Mouse (Mus musculus) heart, embryonic 10.5 days (tissue): ENCODE data around the gene Znhit3. TPM values are rescaled to one million over a fixed set of nuclear protein-coding genes. Genes with fewer than 3 reads are reported as not detected.

Source experiments
- DNase-seq: peaks from one replicate; pipeline ENCODE4 v3.0.0-alpha.2; 2017; ENCODE audit warnings: low spot score
- H3K27ac ChIP-seq: fragments of 300-500 bp; sonication (generic); 2 replicates; pipeline ENCODE4 v1.5.1; 2016; ENCODE audit warnings: mild to moderate bottlenecking
- H3K27me3 ChIP-seq: fragments of 300-500 bp; sonication (generic); 2 replicates; pipeline ENCODE4 v1.6.1; 2016; ENCODE audit warnings: mild to moderate bottlenecking; ENCODE audit not compliant: poor library complexity, insufficient read depth, severe bottlenecking
- H3K36me3 ChIP-seq: fragments of 300-500 bp; sonication (generic); 2 replicates; pipeline ENCODE4 v1.6.1; 2016; ENCODE audit warnings: mild to moderate bottlenecking, moderate library complexity
- H3K4me1 ChIP-seq: fragments of 300-500 bp; sonication (generic); 2 replicates; pipeline ENCODE4 v1.6.1; 2016; ENCODE audit warnings: mild to moderate bottlenecking
- H3K4me3 ChIP-seq: fragments of 300-500 bp; sonication (generic); 2 replicates; pipeline ENCODE4 v1.5.1; 2016; ENCODE audit warnings: mild to moderate bottlenecking, moderate library complexity
- H3K9me3 ChIP-seq: fragments of 300-500 bp; sonication (generic); 2 replicates; pipeline ENCODE4 v1.6.1; 2016; ENCODE audit warnings: mild to moderate bottlenecking, moderate library complexity
- WGBS: fragments of 180-500 bp; shearing (Covaris S2); methylation state at CpG from one replicate; pipeline ENCODE4 v1.1.7; 2016; 5-methylcytosine and 5-hydroxymethylcytosine counted together
- polyA plus RNA-seq: library from polyadenylated mRNA; unstranded; fragments of >200 nt; fragmentation: Nextera tagmentation; extraction: Ambion mirVana; gene quantifications from 2 replicates; pipeline ENCODE4 v1.2.1, GENCODE M21; 2016

Znhit3 gene
- polyA plus RNA-seq, 1 experiment from 2014 or later, result 78.2 TPM

GRCm38 (mm10) chr11:84948526-84948925 lies 32.4 kb upstream of the Znhit3 start:
- H3K4me3 ChIP-seq, result no peak overlapping the region
- peaks cover 14% of the 10 kb centered on the region; the same call in 1 of the 2 replicates for H3K27me3 ChIP-seq
- no peak for DNase-seq
- peaks cover 21% of the 10 kb centered on the region for H3K4me1 ChIP-seq
- no peaks in the 10 kb centered on the region for H3K36me3 ChIP-seq
- no peak overlapping the region for H3K27ac ChIP-seq
- H3K9me3 ChIP-seq, result no peaks in the 10 kb centered on the region
- WGBS, result 51% methylated on average over 3 of the region's 3 CpGs

- Histone ChIP-seq H3K4me1 (peaks cover 23% of the 10 kb centered on the region), H3K36me3 (no peaks in the 10 kb centered on the region), H3K27me3 (peaks cover 14% of the 10 kb centered on the region; the same call in 1 of the 2 replicates), H3K9me3 (no peaks in the 10 kb centered on the region), H3K4me3 (no peak overlapping the region), H3K27ac (no peak overlapping the region)
- no peak for DNase-seq
- WGBS, result 59% methylated on average over 3 of the region's 3 CpGs
Observed at GRCm38 (mm10) chr11:84948114-84948513, 31.9 kb upstream of the Znhit3 start.

- 79% methylated on average over 6 of the region's 6 CpGs for WGBS
- no peak overlapping the region for H3K27ac ChIP-seq
- peaks cover 14% of the 10 kb centered on the region; the same call in 1 of the 2 replicates for H3K27me3 ChIP-seq
- no peaks in the 10 kb centered on the region for H3K36me3 ChIP-seq
- H3K9me3 ChIP-seq, result no peaks in the 10 kb centered on the region
- H3K4me1 ChIP-seq, result peaks cover 23% of the 10 kb centered on the region
- no peak for DNase-seq
- H3K4me3 ChIP-seq, result no peak overlapping the region
Observed at GRCm38 (mm10) chr11:84947206-84947605, 31.0 kb upstream of the Znhit3 start.

GRCm38 (mm10) chr11:84945841-84946240 lies 29.7 kb upstream of the Znhit3 start:
- no peak for DNase-seq
- 45% methylated on average over 3 of the region's 3 CpGs for WGBS

GRCm38 (mm10) chr11:84944639-84945435 lies 28.7 kb upstream of the Znhit3 start:
- Histone ChIP-seq H3K4me1 (peaks cover 23% of the 10 kb centered on the region), H3K9me3 (no peaks in the 10 kb centered on the region), H3K36me3 (no peaks in the 10 kb centered on the region), H3K27ac (no peak overlapping the region), H3K4me3 (no peak overlapping the region), H3K27me3 (peaks cover 14% of the 10 kb centered on the region; the same call in 1 of the 2 replicates)
- 2% methylated on average over 12 of the region's 12 CpGs for WGBS
- DNase-seq, result no peak

More at GRCm38 (mm10) chr11:84945841-84946240, 29.7 kb upstream of the Znhit3 start:
- H3K4me3 ChIP-seq, result no peak overlapping the region
- H3K27ac ChIP-seq, result no peak overlapping the region
- no peaks in the 10 kb centered on the region for H3K36me3 ChIP-seq
- no peaks in the 10 kb centered on the region for H3K9me3 ChIP-seq
- peaks cover 14% of the 10 kb centered on the region; the same call in 1 of the 2 replicates for H3K27me3 ChIP-seq
- peaks cover 23% of the 10 kb centered on the region for H3K4me1 ChIP-seq

GRCm38 (mm10) chr11:84943948-84944347 lies 27.8 kb upstream of the Znhit3 start:
- Histone ChIP-seq H3K9me3 (no peaks in the 10 kb centered on the region), H3K27ac (no peak overlapping the region), H3K36me3 (no peaks in the 10 kb centered on the region), H3K27me3 (peaks cover 14% of the 10 kb centered on the region; the same call in 1 of the 2 replicates), H3K4me3 (peak overlapping the region; percentile 37), H3K4me1 (peaks cover 23% of the 10 kb centered on the region)
- DNase-seq, result peak; percentile 90
- WGBS, result under 1% methylated on average over 15 of the region's 15 CpGs

- no peaks in the 10 kb centered on the region for H3K36me3 ChIP-seq
- 83% methylated on average over 10 of the region's 10 CpGs for WGBS
- H3K4me1 ChIP-seq, result peaks cover 18% of the 10 kb centered on the region
- no peak overlapping the region for H3K4me3 ChIP-seq
- H3K9me3 ChIP-seq, result no peaks in the 10 kb centered on the region
- no peak for DNase-seq
- H3K27me3 ChIP-seq, result peaks cover 12% of the 10 kb centered on the region; the same call in 1 of the 2 replicates
- no peak overlapping the region for H3K27ac ChIP-seq
Observed at GRCm38 (mm10) chr11:84940140-84940539, 24.0 kb upstream of the Znhit3 start.

GRCm38 (mm10) chr11:84939508-84940053 lies 23.4 kb upstream of the Znhit3 start:
- H3K4me1 ChIP-seq, result peaks cover 13% of the 10 kb centered on the region
- no peak overlapping the region for H3K4me3 ChIP-seq
- H3K36me3 ChIP-seq, result no peaks in the 10 kb centered on the region
- 60% methylated on average over 8 of the region's 8 CpGs for WGBS
- H3K27ac ChIP-seq, result no peak overlapping the region
- H3K9me3 ChIP-seq, result no peaks in the 10 kb centered on the region
- DNase-seq, result no peak
- peaks cover 7% of the 10 kb centered on the region; the same call in 1 of the 2 replicates for H3K27me3 ChIP-seq

- Histone ChIP-seq H3K4me1 (no peaks in the 10 kb centered on the region), H3K27ac (no peak overlapping the region), H3K9me3 (no peaks in the 10 kb centered on the region), H3K36me3 (no peaks in the 10 kb centered on the region), H3K27me3 (no peaks in the 10 kb centered on the region), H3K4me3 (no peak overlapping the region)
- DNase-seq, result no peak
- WGBS, result 12% methylated on average over 6 of the region's 6 CpGs
Observed at GRCm38 (mm10) chr11:84932261-84932660, 16.1 kb upstream of the Znhit3 start.

GRCm38 (mm10) chr11:84920981-84921380 lies 4.8 kb upstream of the Znhit3 start:
- Histone ChIP-seq H3K36me3 (no peaks in the 10 kb centered on the region), H3K4me3 (no peak overlapping the region), H3K27ac (no peak overlapping the region), H3K9me3 (no peaks in the 10 kb centered on the region), H3K27me3 (no peaks in the 10 kb centered on the region), H3K4me1 (0 out of 2 replicates have a peak, but pooled peaks cover 13% of the 10 kb centered on the region)
- WGBS, result 78% methylated on average over 8 of the region's 8 CpGs
- no peak for DNase-seq

GRCm38 (mm10) chr11:84919951-84920350 lies 3.8 kb upstream of the Znhit3 start:
- no peaks in the 10 kb centered on the region for H3K9me3 ChIP-seq
- no peaks in the 10 kb centered on the region for H3K36me3 ChIP-seq
- no peaks in the 10 kb centered on the region for H3K27me3 ChIP-seq
- H3K27ac ChIP-seq, result no peak overlapping the region
- no peak overlapping the region for H3K4me3 ChIP-seq
- WGBS, result 60% methylated on average over 7 of the region's 7 CpGs
- no peak for DNase-seq
- peaks cover 17% of the 10 kb centered on the region; the same call in 1 of the 2 replicates for H3K4me1 ChIP-seq

GRCm38 (mm10) chr11:84919276-84919675 lies 3.1 kb upstream of the Znhit3 start:
- Histone ChIP-seq H3K4me1 (peaks cover 23% of the 10 kb centered on the region), H3K27me3 (no peaks in the 10 kb centered on the region), H3K4me3 (no peak overlapping the region), H3K27ac (no peak overlapping the region), H3K9me3 (no peaks in the 10 kb centered on the region), H3K36me3 (peaks cover 1% of the 10 kb centered on the region; the same call in 1 of the 2 replicates)
- 48% methylated on average over 3 of the region's 3 CpGs for WGBS
- peak; percentile 64 for DNase-seq

- Histone ChIP-seq H3K4me1 (peaks cover 23% of the 10 kb centered on the region), H3K27ac (no peak overlapping the region), H3K9me3 (no peaks in the 10 kb centered on the region), H3K27me3 (no peaks in the 10 kb centered on the region), H3K4me3 (peak overlapping the region; percentile 32; the same call in 1 of the 2 replicates), H3K36me3 (peaks cover 10% of the 10 kb centered on the region)
- DNase-seq, result peak; percentile 91
- WGBS, result 6% methylated on average over 16 of the region's 16 CpGs
Observed at GRCm38 (mm10) chr11:84918425-84918824, 2.3 kb upstream of the Znhit3 start.
